Mouse (Mus musculus) ovary, postnatal 14 days (tissue): ENCODE measurements around the gene Wdr63.
A peak's percentile ranks its signal among the peaks of the same experiment; 100 is the strongest.

Experiments
- DNase-seq: peaks from one replicate; pipeline ENCODE4 v3.0.0; 2022; ENCODE audit warnings: low spot score

Gene Wdr63

GRCm38 (mm10) chr3:146107921-146108571 is at the start of gene Wdr63:
Gene Wdr63 (minus strand): TSS chr3:146108130.
- DNase-seq, result peak; percentile 22

GRCm38 (mm10) chr3:146156811-146157210 is 48.9 kb upstream of the Wdr63 start:
- DNase-seq, result no peak

- no peak for DNase-seq
These were observed 48.0 kb upstream of the Wdr63 start for GRCm38 (mm10) chr3:146155628-146156576.

DNA sequence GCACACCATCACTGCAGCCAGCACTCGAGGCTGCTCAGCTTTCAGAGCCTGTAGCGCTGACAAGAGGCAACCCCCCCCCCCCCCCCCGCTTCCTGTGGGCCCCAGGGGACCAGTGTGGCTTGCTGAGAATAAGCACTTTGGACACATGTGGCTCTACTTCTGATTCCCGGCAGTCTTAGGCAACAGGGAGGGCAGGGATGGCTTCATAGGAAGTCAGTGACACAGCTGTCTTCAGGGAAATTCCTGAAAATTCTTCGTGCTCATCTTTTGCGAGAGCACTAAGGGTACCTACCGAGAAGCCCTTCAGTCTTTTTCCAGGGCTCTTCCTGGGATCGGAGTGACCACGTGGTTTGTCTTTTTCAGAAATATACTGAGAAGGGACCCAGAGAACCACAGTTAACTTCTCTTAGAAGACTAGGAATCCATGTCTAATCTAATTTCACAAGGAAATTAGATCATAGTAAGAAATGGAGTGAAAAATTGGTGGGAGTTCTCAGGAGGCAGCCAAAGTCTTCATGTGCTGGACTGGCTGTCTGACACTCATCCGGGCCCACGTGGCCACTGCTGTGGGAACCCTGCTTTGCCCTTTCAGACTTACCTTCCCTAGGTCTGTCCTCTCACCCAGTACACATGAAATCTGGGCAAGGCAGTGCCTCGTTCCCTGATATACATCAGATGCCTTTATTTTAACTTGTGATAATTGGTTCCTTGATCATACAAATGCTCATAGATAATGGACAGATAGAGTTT is 46.1 kb upstream of the Wdr63 start:
- no peak for DNase-seq

DNA sequence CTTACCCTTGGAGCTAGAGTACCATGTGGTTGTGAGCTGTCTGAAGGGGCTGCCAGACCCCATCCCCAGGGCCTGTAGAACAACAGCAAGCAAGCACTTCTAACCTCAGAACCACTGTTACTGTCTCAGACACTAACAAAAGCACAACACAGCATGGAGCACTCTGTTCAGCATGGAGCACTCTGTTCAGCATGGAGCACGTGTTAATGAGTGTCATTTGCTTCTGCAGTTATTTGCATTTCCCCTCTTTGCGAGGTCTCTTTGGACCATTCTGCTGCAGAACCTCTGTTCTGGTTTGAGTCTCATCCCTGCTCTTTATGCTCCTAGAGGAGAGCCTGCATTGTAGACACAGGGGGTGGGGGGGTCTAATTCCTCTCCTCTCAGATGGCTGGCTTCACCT is 45.0 kb upstream of the Wdr63 start:
- DNase-seq, result no peak

- DNase-seq, result no peak
These were observed 44.4 kb upstream of the Wdr63 start for GRCm38 (mm10) chr3:146152348-146152747.

GRCm38 (mm10) chr3:146151755-146152154 is 43.8 kb upstream of the Wdr63 start:
- DNase-seq, result no peak

GRCm38 (mm10) chr3:146151328-146151727 is 43.4 kb upstream of the Wdr63 start:
- DNase-seq, result no peak

DNA sequence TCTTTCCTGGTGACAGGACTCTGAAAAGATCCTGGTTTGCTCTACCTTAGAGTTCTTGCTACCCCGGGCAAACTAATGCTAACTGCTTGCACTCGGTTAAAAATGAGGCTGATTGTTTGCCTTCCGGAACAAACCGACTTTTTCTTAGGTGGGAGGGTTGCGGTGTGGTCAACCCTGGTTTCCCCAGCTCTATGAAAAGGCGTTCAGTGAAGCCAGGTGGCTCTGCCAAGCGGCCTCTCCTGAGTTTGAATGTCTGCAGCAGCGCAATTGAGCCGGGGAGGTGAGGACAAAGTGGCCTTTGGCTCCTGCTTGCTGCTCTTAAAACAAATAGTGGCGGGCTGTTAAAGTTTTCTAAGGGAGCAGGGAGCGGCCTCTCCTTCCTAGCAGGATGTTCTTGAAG is 42.6 kb upstream of the Wdr63 start:
- DNase-seq, result no peak

DNA sequence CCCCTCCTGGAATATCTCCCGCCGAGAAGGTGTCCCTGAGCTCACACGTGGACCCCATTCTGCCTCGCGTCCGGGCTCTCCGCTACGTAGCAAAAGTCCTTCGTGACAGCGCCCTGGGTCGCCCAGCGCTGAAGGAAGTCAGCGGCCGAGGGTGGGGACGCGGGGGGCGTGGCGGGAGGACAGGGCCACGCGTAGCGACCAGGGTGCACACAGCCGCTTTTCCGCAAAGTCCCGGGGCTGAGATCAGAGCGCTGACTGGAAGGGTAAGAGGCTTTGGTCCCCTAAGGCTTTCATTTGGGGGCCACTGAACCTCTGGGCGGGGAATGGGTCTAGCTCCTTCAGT is 42.1 kb upstream of the Wdr63 start:
- peak; percentile 14 for DNase-seq

DNA sequence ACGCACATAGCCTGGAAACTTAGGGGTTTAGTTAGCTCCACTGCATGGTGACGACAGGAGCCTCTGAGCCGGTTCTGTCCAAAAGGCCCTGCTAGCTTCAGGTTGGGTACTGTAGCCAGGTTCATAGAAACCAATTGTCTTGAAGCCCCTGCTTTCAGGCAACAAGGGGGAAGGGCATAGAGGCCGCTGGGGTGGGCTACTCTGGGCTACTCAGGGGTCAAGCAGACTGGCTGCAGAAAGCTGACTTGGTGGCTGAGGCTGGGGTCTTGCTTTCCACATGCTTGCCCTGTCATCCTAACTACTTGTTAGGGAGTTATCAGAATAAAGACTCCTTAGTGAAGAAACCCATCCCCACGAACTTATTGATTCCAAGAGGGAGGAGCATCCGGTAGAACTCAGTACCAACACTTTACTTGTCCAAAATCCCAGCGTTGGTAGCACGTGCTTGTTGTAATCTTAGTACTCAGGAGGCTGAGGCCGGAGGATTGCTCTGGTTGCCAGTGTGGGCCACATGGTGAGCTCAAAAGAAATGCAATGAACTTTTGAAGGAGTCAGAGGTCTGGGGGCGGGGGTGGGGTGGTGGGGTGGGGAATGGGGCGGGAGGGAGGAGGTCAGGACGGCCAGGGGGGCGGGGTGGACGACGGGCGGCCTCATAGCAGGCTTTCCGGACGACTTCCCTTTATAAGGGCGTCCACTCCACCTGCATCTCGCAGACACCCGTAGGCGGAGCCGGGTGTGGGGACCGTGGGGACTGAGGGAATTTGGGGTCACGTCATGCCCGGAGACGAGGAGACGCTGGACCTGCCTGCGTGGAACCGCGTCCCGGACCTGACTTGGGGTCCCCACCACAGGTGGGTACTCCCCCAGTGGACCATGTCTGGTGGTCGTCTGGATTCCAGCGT is 41.5 kb upstream of the Wdr63 start, which contains the start of gene Mcoln2:
Gene Mcoln2 (plus strand): TSS at position 678 of the 902 bp plus-strand sequence.
- no peak for DNase-seq

- DNase-seq, result no peak
These were observed 38.2 kb upstream of the Wdr63 start for GRCm38 (mm10) chr3:146146131-146146530.

GRCm38 (mm10) chr3:146145501-146145900 is 37.6 kb upstream of the Wdr63 start:
- no peak for DNase-seq

- no peak for DNase-seq
These were observed 34.6 kb upstream of the Wdr63 start for GRCm38 (mm10) chr3:146142523-146142922.

GRCm38 (mm10) chr3:146140276-146140675 is 32.3 kb upstream of the Wdr63 start:
- DNase-seq, result no peak

DNA sequence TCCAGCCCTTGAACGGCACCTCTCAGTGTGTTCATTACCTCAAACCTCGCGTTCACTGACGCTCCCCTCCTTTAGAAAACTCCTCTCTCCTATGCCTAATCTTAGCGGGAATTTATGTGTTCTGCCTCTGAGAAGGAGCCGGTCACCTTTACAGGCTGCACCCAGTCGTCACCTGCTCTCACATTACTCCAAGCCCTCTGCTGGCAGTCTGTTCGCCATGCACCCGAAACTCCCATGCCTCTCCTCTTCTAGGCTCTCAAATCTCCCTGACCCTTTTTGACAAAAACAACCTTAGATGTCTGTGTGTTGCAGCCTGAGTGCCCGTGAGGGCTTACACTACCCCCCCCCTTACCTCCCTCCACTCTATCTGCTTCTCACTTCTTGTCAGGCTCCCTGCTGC is 28.5 kb upstream of the Wdr63 start:
- no peak for DNase-seq

DNA sequence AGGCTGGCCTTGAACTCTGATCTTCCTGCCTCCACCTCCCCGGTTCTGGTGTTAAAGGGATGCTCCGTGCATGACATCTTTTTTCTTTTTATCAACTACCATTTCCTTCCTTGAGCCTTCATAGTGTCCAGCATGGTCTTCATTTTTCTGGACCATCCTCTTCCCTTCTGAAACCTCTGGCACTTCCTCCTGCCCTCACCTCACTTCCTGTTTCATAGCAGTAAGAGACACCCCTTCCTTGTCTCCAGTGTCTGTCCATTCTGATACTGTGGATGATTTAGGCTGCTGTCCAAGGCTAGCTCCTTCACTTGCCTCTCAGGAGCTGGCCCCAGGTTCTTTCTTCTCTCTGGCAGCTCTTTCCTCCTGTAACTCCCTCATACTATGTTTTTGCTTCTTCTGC is 27.5 kb upstream of the Wdr63 start:
- DNase-seq, result no peak

DNA sequence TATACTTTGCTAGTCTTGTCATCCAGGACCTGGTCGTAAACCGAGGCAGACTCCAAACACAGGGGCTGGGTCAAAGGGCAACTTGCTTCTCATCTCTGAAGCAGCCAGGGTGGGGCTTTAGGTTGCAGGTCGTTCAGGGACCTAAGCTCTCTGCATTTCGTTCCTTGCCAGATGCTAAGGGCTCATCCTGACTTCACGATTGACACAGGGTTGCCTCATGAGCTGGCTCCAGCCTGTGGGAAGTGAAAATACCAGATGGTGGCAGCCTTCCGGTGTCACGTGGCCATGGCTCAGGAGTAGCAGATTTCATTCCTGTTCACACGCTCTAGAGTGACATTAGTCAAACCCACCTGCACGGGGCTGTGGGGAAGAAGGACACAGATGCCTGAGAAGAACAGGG is 26.9 kb upstream of the Wdr63 start:
- DNase-seq, result no peak

GRCm38 (mm10) chr3:146127205-146127604 is 19.3 kb upstream of the Wdr63 start:
- no peak for DNase-seq

GRCm38 (mm10) chr3:146123464-146123825 is 15.5 kb upstream of the Wdr63 start:
- no peak for DNase-seq

- DNase-seq, result no peak
These were observed 15.0 kb upstream of the Wdr63 start for GRCm38 (mm10) chr3:146122807-146123463.
